Mouse (Mus musculus): ENCODE measurements around the gene Aqp8.

The Aqp8 gene

DNA sequence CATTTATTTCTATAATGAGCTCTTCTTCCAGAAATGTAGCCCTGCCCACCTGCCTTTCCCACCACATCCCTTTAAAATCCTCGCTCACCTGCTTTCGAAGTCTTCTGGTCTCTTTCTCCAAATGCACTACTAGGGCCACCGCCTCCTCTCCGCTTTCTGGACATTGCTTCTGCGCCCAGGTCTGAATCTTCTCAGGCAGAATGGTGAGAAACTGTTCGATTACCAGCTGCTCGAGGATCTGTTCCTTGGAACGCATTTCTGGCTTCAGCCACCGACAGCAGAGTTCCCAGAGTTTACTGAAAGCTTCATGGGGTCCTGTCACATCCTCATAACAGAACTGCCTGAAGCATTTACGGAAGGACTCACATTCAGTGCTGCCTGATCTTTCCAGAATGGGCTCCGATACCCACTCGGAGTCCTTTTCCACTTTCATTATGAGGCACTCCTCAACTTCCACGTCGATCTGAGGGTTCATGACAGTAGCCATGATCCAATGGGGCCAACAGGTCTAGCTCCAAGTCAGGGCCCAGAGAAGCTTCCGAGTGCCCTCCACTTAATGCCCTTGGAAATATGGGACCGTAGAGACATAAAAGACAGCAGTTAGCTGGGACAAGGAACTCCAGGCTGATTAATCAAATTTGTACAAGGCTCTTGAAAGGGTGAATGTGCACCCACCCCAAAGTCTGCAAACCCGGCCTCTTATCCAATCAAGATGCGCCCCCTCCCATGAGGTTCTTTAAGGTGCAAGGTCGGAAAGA, 37.6 kb downstream of the Aqp8 start:
- peak in 1 of 2 experiments; percentile 14 for DNase-seq

DNA sequence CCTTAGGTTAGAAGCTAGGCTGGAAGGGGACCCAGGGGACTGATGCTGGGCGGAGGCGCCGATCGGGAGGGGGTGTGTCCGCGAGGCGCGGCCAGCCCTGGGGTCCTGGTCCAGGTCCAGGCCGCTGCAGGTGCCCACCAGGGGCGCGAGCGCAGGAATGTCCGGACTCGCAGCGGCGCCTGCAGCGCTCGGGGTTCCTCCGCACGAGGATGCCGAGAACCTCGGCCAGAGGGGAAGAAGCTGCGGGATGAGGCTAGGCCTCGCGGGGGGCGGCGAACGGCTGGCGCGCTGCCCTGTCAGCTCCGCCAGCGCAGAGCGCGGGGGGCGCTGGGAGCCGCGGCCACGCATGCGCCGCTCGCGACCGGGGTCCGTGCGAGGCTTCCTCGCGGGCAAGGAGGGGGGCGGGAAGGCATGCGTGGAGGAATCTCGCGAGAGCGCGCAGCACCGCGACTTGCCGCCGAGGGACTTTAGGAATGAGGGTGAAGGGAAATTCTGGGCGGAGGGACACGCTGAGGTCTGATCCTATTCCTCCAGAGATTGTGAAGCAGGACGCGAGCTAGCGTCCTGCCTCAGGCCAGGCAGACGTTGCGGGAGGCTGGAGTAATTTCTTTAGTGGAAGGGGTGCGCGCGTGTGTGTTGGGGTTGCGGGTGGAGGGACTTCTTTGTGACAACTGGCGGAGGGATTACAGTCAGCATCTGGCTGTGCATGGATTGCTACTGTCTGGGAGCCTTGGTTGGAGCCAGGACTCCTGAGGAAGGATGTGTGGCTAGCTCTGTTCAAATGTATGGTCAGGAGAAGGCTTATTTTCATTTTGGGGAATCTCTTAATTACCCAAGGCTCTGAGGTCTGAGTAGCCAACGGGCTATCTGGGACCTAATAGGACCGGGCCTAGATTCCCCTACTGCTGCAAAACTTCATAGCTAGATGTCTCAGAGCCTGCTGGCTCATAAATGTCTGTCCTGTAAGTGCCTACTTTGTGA, 38.4 kb downstream of the Aqp8 start, which contains the start of gene Zkscan2:
TSS of gene Zkscan2 (minus strand) at position 211 of the 981 bp plus-strand sequence.
- peak; percentile 87 to 94 for DNase-seq

DNA sequence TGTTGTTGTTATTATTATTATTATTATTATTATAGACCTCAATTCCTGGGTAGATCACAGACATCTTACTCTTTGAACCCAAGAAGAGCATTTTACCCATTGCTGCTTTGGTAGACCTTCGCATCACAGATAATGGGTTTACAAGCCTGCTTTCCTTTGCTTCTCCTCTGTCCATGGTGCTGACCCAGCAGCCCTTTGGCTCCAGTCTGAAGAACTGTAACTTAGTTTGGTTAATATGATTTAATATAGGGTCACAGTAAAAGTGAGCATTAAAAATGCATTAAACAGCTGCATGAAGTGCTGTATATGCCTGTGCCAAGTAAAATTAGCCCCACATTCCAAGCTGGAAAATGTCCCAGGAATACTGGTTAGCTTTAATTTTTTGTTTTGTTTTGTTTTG, 41.3 kb downstream of the Aqp8 start:
- DNase-seq, result no peak

DNA sequence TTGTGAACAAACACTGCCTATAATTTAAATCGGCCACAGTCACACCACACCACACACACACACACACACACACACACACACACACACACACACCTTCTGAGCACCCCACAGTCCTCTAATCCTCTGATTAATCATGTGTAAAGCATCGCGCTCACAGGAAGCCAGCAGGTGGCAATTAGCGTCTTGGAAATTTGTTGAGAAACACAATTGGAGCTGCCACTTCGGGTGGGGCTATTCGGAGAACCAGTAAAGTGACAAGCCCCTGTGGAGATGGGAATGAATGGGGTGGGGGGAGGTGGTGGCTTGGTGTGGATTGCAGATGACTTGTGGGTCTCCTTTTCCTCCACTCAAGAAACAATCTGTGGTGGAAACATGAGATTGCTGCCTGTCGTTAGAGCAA, 45.9 kb downstream of the Aqp8 start:
- DNase-seq, result no peak
